Mouse (Mus musculus) hindbrain, postnatal 0 days (tissue): ENCODE data around the gene Spock2. TPM values are rescaled to one million over a fixed set of nuclear protein-coding genes. Genes with fewer than 3 reads are reported as not detected.

Source experiments
- ATAC-seq: fragments of 200-750 bp; cut with Nextera tagmentation; 2 replicates; pipeline ENCODE4 v1.8.0; 2017; ENCODE audit warnings: mild to moderate bottlenecking, moderate TSS enrichment, moderate library complexity
- DNase-seq: peaks from one replicate; pipeline ENCODE4 v3.0.0-alpha.2; 2015; ENCODE audit warnings: low spot score
- H3K27ac ChIP-seq: fragments of 300-500 bp; sonication (generic); 2 replicates; pipeline ENCODE4 v1.5.1; 2014; ENCODE audit warnings: mild to moderate bottlenecking
- H3K27me3 ChIP-seq: fragments of 300-500 bp; sonication (generic); 2 replicates; pipeline ENCODE4 v1.6.1; 2014; ENCODE audit warnings: low read length, mixed read lengths; ENCODE audit not compliant: insufficient read depth
- H3K36me3 ChIP-seq: fragments of 300-500 bp; sonication (generic); 2 replicates; pipeline ENCODE4 v1.6.1; 2014; ENCODE audit warnings: low read length, mixed read lengths; ENCODE audit not compliant: insufficient read depth
- H3K4me1 ChIP-seq: fragments of 300-500 bp; sonication (generic); 2 replicates; pipeline ENCODE4 v1.6.1; 2014; ENCODE audit warnings: antibody characterized with exemption, low read length, mixed read lengths; ENCODE audit not compliant: insufficient read depth
- H3K4me2 ChIP-seq: fragments of 300-500 bp; sonication (generic); 2 replicates; pipeline ENCODE4 v1.6.1; 2014; ENCODE audit warnings: low read depth, mild to moderate bottlenecking, low read length, moderate library complexity, mixed read lengths
- H3K4me3 ChIP-seq: fragments of 300-500 bp; sonication (generic); 2 replicates; pipeline ENCODE4 v1.5.1; 2014; ENCODE audit warnings: low read length
- H3K9ac ChIP-seq: fragments of 300-500 bp; sonication (generic); replicated peaks from 2 replicates; pipeline ENCODE4 v1.6.1; 2014; ENCODE audit warnings: mild to moderate bottlenecking, low read length, moderate library complexity, mixed read lengths
- H3K9me3 ChIP-seq: fragments of 300-500 bp; sonication (generic); 2 replicates; pipeline ENCODE4 v1.6.1; 2016; ENCODE audit warnings: low read length, mixed read lengths
- CTCF ChIP-seq: IDR thresholded peaks from 2 replicates; pipeline ENCODE4 v1.5.1; 2016; ENCODE audit warnings: antibody characterized with exemption, control low read depth, low read depth
- WGBS: fragments of 180-500 bp; shearing (Covaris S2); extraction: QIAGEN DNeasy Blood & Tissue Kit; methylation state at CpG from one replicate; pipeline ENCODE4 v1.1.7; 2014; 5-methylcytosine and 5-hydroxymethylcytosine counted together
- polyA plus RNA-seq: library from polyadenylated mRNA; unstranded; fragments of >200 nt; fragmentation: Nextera tagmentation; extraction: Ambion mirVana; gene quantifications from 2 replicates; pipeline ENCODE4 v1.2.1, GENCODE M21; 2015
- total RNA-seq: library from RNA; depleted of rRNA; stranded (reverse); fragments of >200 nt; gene quantifications from 2 replicates; pipeline ENCODE4 v1.2.3, GENCODE M21; 2014

Spock2 gene
- total and polyA plus RNA-seq, 2 experiments from 2014 or later: 106 to 297 TPM

GRCm38 (mm10) chr10:60092311-60092710, 13.7 kb upstream of the Spock2 start:
- ATAC-seq: no peak
- no peak overlapping the region for H3K9ac ChIP-seq
- no peaks in the 10 kb centered on the region for H3K27me3 ChIP-seq
- no peaks in the 10 kb centered on the region; the same call in 1 of the 2 replicates for H3K4me1 ChIP-seq
- no peaks in the 10 kb centered on the region for H3K36me3 ChIP-seq
- 78% methylated on average over 2 of the region's 2 CpGs for WGBS
- no peak overlapping the region for H3K27ac ChIP-seq
- TF ChIP-seq CTCF: no peak
- DNase-seq: no peak
- H3K4me2 ChIP-seq: no peak overlapping the region
- no peak overlapping the region for H3K4me3 ChIP-seq
- no peaks in the 10 kb centered on the region for H3K9me3 ChIP-seq

DNA sequence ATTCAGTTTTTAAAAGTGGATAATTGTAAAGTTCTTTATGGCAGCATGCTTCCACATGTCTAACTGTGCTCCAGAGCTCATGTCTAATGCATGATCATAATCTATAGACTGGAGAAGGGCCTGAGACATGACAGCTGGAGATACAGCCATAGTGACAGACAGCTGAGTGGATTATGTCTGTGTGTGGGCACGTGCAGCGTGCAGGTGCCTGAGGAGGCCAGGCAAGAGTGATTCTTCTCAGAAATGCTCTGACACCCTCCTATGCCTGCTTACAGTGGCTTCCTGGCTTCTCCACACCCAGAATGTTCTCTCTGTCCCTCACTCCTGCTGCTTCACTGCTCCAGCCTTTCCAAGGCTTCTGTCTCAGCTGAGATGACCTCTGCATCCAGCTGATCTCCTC, 12.3 kb upstream of the Spock2 start:
- no peak overlapping the region for H3K27ac ChIP-seq
- 92% methylated on average over 2 of the region's 2 CpGs for WGBS
- ATAC-seq: no peak

DNA sequence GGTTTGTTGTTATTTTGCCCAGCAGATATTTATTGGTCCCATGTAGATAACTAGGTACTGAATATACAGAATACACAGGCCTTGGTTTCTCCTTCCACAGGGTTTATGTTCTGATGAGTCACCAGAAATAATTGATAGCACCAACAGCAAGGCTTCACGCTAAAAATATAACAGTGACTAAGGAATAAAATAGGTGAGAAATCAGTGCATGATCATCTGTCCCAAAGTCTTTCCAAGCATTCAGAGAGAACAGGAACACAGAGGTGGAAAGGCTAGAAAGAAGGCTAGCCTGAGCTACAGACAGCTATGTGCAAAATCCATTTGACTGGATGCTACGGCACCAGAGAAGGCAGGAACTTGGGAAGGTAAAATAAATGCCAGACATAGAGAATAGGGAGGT, 10.5 kb upstream of the Spock2 start:
- WGBS: 96% methylated on average over 2 of the region's 2 CpGs
- Histone ChIP-seq H3K9me3 (no peaks in the 10 kb centered on the region), H3K4me1 (no peaks in the 10 kb centered on the region; the same call in 1 of the 2 replicates), H3K27me3 (no peaks in the 10 kb centered on the region), H3K9ac (no peak overlapping the region), H3K36me3 (no peaks in the 10 kb centered on the region), H3K4me3 (no peak overlapping the region), H3K4me2 (no peak overlapping the region), H3K27ac (no peak overlapping the region)
- ATAC-seq (no peak), DNase-seq (no peak)
- no peak for TF ChIP-seq CTCF

More for the DNA sequence above, 12.3 kb upstream of the Spock2 start:
- Histone ChIP-seq H3K9me3 (no peaks in the 10 kb centered on the region), H3K36me3 (no peaks in the 10 kb centered on the region), H3K9ac (no peak overlapping the region), H3K4me3 (no peak overlapping the region), H3K4me1 (no peaks in the 10 kb centered on the region; the same call in 1 of the 2 replicates), H3K4me2 (no peak overlapping the region), H3K27me3 (no peaks in the 10 kb centered on the region)
- no peak for DNase-seq
- TF ChIP-seq CTCF: no peak

DNA sequence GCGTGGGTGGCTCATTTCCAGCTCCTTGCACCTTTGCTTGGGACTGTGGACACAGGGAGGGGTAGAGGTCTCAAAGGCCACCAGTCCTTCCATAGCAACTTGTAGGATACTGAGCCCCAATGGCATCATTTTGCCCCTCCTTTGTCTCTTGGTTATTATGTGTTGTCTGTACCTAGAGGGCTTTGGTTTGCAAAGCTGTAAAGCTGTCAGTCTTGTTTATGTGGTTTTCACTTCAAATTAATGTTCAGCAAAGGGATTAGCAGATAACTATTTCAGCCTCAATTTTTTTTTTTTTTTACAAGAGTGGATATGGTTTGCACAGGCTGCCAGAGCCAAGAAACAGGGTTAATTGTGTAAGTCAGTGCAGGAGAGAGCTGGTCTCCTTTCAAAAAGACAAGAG, 9.7 kb upstream of the Spock2 start:
- ATAC-seq: no peak
- TF ChIP-seq CTCF: no peak
- no peaks in the 10 kb centered on the region; the same call in 1 of the 2 replicates for H3K4me1 ChIP-seq
- H3K9me3 ChIP-seq: no peaks in the 10 kb centered on the region
- WGBS: 77% methylated on average over 1 of the region's 1 CpGs
- no peak overlapping the region for H3K4me3 ChIP-seq
- H3K36me3 ChIP-seq: no peaks in the 10 kb centered on the region
- DNase-seq: no peak
- no peak overlapping the region for H3K4me2 ChIP-seq
- no peak overlapping the region for H3K27ac ChIP-seq
- no peak overlapping the region for H3K9ac ChIP-seq
- no peaks in the 10 kb centered on the region for H3K27me3 ChIP-seq

GRCm38 (mm10) chr10:60097146-60097545, 8.9 kb upstream of the Spock2 start:
- Histone ChIP-seq H3K27ac (no peak overlapping the region), H3K9ac (no peak overlapping the region), H3K9me3 (no peaks in the 10 kb centered on the region), H3K4me3 (no peak overlapping the region), H3K4me2 (no peak overlapping the region), H3K27me3 (no peaks in the 10 kb centered on the region), H3K4me1 (no peaks in the 10 kb centered on the region; the same call in 1 of the 2 replicates), H3K36me3 (no peaks in the 10 kb centered on the region)
- 87% methylated on average over 9 of the region's 9 CpGs for WGBS
- no peak for ATAC-seq
- no peak for TF ChIP-seq CTCF
- no peak for DNase-seq

- H3K4me1 ChIP-seq: no peaks in the 10 kb centered on the region
- no peak overlapping the region for H3K4me2 ChIP-seq
- no peaks in the 10 kb centered on the region for H3K36me3 ChIP-seq
- no peaks in the 10 kb centered on the region for H3K27me3 ChIP-seq
- H3K27ac ChIP-seq: no peak overlapping the region
- no peak for ATAC-seq
- TF ChIP-seq CTCF: no peak
- DNase-seq: no peak
- no peak overlapping the region for H3K4me3 ChIP-seq
- H3K9me3 ChIP-seq: no peaks in the 10 kb centered on the region
- H3K9ac ChIP-seq: no peak overlapping the region
- WGBS: 87% methylated on average over 5 of the region's 5 CpGs
Observed at GRCm38 (mm10) chr10:60097774-60098173, 8.2 kb upstream of the Spock2 start.

- Histone ChIP-seq H3K36me3 (no peaks in the 10 kb centered on the region), H3K4me3 (peak overlapping the region; percentile 83), H3K27ac (peak overlapping the region; percentile 97), H3K9ac (peak overlapping the region; percentile 91), H3K27me3 (no peaks in the 10 kb centered on the region), H3K9me3 (no peaks in the 10 kb centered on the region), H3K4me2 (peak overlapping the region; percentile 90), H3K4me1 (peaks cover 16% of the 10 kb centered on the region)
- no peak for TF ChIP-seq CTCF
- ATAC-seq (peak; percentile 18; the same call in 1 of the 2 replicates), DNase-seq (no peak)
- WGBS: 9% methylated on average over 20 of the region's 20 CpGs
Observed at GRCm38 (mm10) chr10:60105391-60106145, 451 bp upstream of the Spock2 start.
